Mouse (Mus musculus) liver, adult 2 months (tissue): ENCODE results near the gene Morn1.

ENCODE experiments used
- CTCF ChIP-seq: fragments of 200-500 bp; IDR thresholded peaks from 2 replicates; pipeline ENCODE4 v1.5.1; 2011; ENCODE audit warnings: low read depth, low read length, control low read depth
- POLR2A ChIP-seq: fragments of 200-500 bp; IDR thresholded peaks from 2 replicates; pipeline ENCODE4 v1.6.1; 2011; ENCODE audit warnings: low read length, control low read depth; ENCODE audit not compliant: insufficient read depth; ENCODE audit errors: extremely low read depth

DNA sequence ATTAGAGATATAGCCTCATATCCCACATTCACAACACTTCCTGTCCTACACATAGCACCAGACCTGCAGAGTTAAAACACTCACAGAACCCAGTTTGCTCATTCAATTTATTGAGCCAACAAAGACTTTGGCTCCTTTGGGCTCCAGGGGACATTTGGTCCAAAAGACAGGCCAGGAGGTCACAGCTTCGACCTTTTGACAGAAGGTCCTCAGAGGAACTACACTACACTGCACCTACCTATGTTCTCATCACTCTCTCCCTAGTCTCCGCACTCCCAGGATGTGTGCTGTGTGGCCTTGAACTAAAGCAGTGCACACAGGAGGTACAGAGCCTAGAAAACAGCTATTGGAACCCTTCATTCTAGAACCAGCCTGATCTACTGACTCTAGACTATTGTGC is 10.6 kb upstream of the Morn1 start:
- no peak for TF ChIP-seq CTCF
- no peak for TF ChIP-seq POLR2A
